Mouse (Mus musculus) forebrain, embryonic 10.5 days (tissue): Measurements from ENCODE around the gene Taf5. TPM values are rescaled to one million over a fixed set of nuclear protein-coding genes. Genes with fewer than 3 reads are reported as not detected.

Source experiments
- polyA plus RNA-seq: library from polyadenylated mRNA; unstranded; fragments of >200 nt; fragmentation: Nextera tagmentation; extraction: Ambion mirVana; gene quantifications from 2 replicates; pipeline ENCODE4 v1.2.1, GENCODE M21; 2016

Gene Taf5
- polyA plus RNA-seq, 1 experiment from 2014 or later, result 7.4 TPM

Other genes with a start within 250 kb of the Taf5 start
- 9.1 and 15.8 TPM in 2 replicates for gene Ina, start 53.0 kb upstream of the Taf5 start, polyA plus RNA-seq
- gene Nt5c2, start 52.6 kb upstream of the Taf5 start, polyA plus RNA-seq, result 70.5 and 71.1 TPM in 2 replicates
- gene Pcgf6, start 16.8 kb upstream of the Taf5 start, polyA plus RNA-seq, result 35.6 and 36.7 TPM in 2 replicates
- 1,021 and 1,042 TPM in 2 replicates for gene Usmg5, start 22.9 kb downstream of the Taf5 start, polyA plus RNA-seq
- gene Pdcd11, start 23.0 kb downstream of the Taf5 start, polyA plus RNA-seq, result 14.5 and 15.0 TPM in 2 replicates
- gene Calhm2, start 70.5 kb downstream of the Taf5 start, polyA plus RNA-seq, result 1.8 and 1.9 TPM in 2 replicates
- not detected in 2 replicates for gene Calhm1, start 76.5 kb downstream of the Taf5 start, polyA plus RNA-seq
- not detected in 2 replicates for gene Calhm3, start 90.0 kb downstream of the Taf5 start, polyA plus RNA-seq
- 4.1 and 5.2 TPM in 2 replicates for gene Neurl1a, start 111.1 kb downstream of the Taf5 start, polyA plus RNA-seq